Mouse (Mus musculus): ENCODE measurements around the gene Stk16. TPM values are rescaled to one million over a fixed set of nuclear protein-coding genes. Genes with fewer than 3 reads are reported as not detected.

Stk16 gene
- polyA plus RNA-seq, 1 experiment from 2014 or later: 131 TPM

GRCm38 (mm10) chr1:75214886-75215285 lies 4.2 kb downstream of the Stk16 start:
- Histone ChIP-seq H3K4me1 (replicated peaks) (peaks cover 37% of the 10 kb centered on the region), H3K27ac (no peak overlapping the region), H3K4me3 (replicated peaks) (no peak overlapping the region), H3K4me2 (no peak overlapping the region), H3K36me3 (peaks cover 42% of the 10 kb centered on the region), H3K27me3 (peaks cover 43% of the 10 kb centered on the region), H3K9me3 (no peaks in the 10 kb centered on the region), H3K9ac (replicated peaks) (no peak overlapping the region)
- ATAC-seq (ENCODE audit: insufficient number of reproducible peaks, insufficient read depth, low FRiP score, low TSS enrichment, low read depth): no peak
- 79% methylated on average over 5 of the region's 5 CpGs for WGBS

- no peak overlapping the region for H3K9ac ChIP-seq (replicated peaks)
- H3K4me1 ChIP-seq (replicated peaks): peaks cover 34% of the 10 kb centered on the region
- no peaks in the 10 kb centered on the region for H3K9me3 ChIP-seq
- peaks cover 42% of the 10 kb centered on the region for H3K36me3 ChIP-seq
- H3K27me3 ChIP-seq: peaks cover 52% of the 10 kb centered on the region
- no peak for ATAC-seq (ENCODE audit: insufficient number of reproducible peaks, insufficient read depth, low FRiP score, low TSS enrichment, low read depth)
- H3K4me2 ChIP-seq: no peak overlapping the region
- WGBS: 90% methylated on average over 9 of the region's 9 CpGs
- no peak overlapping the region for H3K4me3 ChIP-seq (replicated peaks)
- H3K27ac ChIP-seq: no peak overlapping the region
Measured at GRCm38 (mm10) chr1:75215785-75216184, 5.1 kb downstream of the Stk16 start.

- Histone ChIP-seq H3K27ac (no peak overlapping the region), H3K4me2 (0 out of 2 replicates have a peak overlapping the region, but pooled peaks have one; percentile 96), H3K9ac (replicated peaks) (no peak overlapping the region), H3K4me1 (replicated peaks) (peaks cover 25% of the 10 kb centered on the region), H3K9me3 (no peaks in the 10 kb centered on the region), H3K4me3 (replicated peaks) (no peak overlapping the region), H3K27me3 (peaks cover 64% of the 10 kb centered on the region), H3K36me3 (peaks cover 39% of the 10 kb centered on the region)
- ATAC-seq (ENCODE audit: insufficient number of reproducible peaks, insufficient read depth, low FRiP score, low TSS enrichment, low read depth): no peak
- WGBS: 76% methylated on average over 13 of the region's 13 CpGs
Measured at GRCm38 (mm10) chr1:75216797-75217585, 6.4 kb downstream of the Stk16 start.

- no peak overlapping the region for H3K9ac ChIP-seq (replicated peaks)
- H3K4me1 ChIP-seq (replicated peaks): peaks cover 19% of the 10 kb centered on the region
- peak overlapping the region; percentile 96 for H3K4me2 ChIP-seq
- no peak for ATAC-seq (ENCODE audit: insufficient number of reproducible peaks, insufficient read depth, low FRiP score, low TSS enrichment, low read depth)
- H3K36me3 ChIP-seq: peaks cover 30% of the 10 kb centered on the region
- H3K27me3 ChIP-seq: peaks cover 73% of the 10 kb centered on the region
- 3% methylated on average over 6 of the region's 6 CpGs for WGBS
- no peaks in the 10 kb centered on the region for H3K9me3 ChIP-seq
- no peak overlapping the region for H3K27ac ChIP-seq
- peak overlapping the region; percentile 53 for H3K4me3 ChIP-seq (replicated peaks)
Measured at GRCm38 (mm10) chr1:75217893-75218226, 7.2 kb downstream of the Stk16 start.

GRCm38 (mm10) chr1:75218227-75219001 lies 7.8 kb downstream of the Stk16 start:
- peaks cover 25% of the 10 kb centered on the region for H3K36me3 ChIP-seq
- peaks cover 75% of the 10 kb centered on the region for H3K27me3 ChIP-seq
- no peak overlapping the region for H3K27ac ChIP-seq
- H3K4me3 ChIP-seq (replicated peaks): peak overlapping the region; percentile 53
- peak overlapping the region; percentile 96 for H3K4me2 ChIP-seq
- H3K9me3 ChIP-seq: no peaks in the 10 kb centered on the region
- ATAC-seq (ENCODE audit: insufficient number of reproducible peaks, insufficient read depth, low FRiP score, low TSS enrichment, low read depth): peak; percentile 63; the same call in 1 of the 2 replicates
- 2% methylated on average over 38 of the region's 38 CpGs for WGBS
- H3K4me1 ChIP-seq (replicated peaks): peaks cover 19% of the 10 kb centered on the region
- H3K9ac ChIP-seq (replicated peaks): 0 out of 2 replicates have a peak overlapping the region, but pooled peaks have one; percentile 42

- Histone ChIP-seq H3K4me1 (replicated peaks) (peaks cover 19% of the 10 kb centered on the region), H3K9me3 (no peaks in the 10 kb centered on the region), H3K4me3 (replicated peaks) (peak overlapping the region; percentile 53), H3K4me2 (peak overlapping the region; percentile 96), H3K36me3 (peaks cover 18% of the 10 kb centered on the region), H3K27me3 (peaks cover 75% of the 10 kb centered on the region), H3K27ac (no peak overlapping the region), H3K9ac (replicated peaks) (peak overlapping the region; percentile 42)
- peak; percentile 87 for ATAC-seq (ENCODE audit: insufficient number of reproducible peaks, insufficient read depth, low FRiP score, low TSS enrichment, low read depth)
- under 1% methylated on average over 24 of the region's 24 CpGs for WGBS
Measured at GRCm38 (mm10) chr1:75219078-75219477, 8.4 kb downstream of the Stk16 start.

- Histone ChIP-seq H3K27me3 (peaks cover 75% of the 10 kb centered on the region), H3K36me3 (peaks cover 13% of the 10 kb centered on the region), H3K9me3 (no peaks in the 10 kb centered on the region), H3K9ac (replicated peaks) (peak within 1 kb of the TSS; percentile 42), H3K27ac (no peak within 1 kb of the TSS), H3K4me2 (peak within 1 kb of the TSS; percentile 96), H3K4me1 (replicated peaks) (peaks cover 19% of the 10 kb centered on the region), H3K4me3 (replicated peaks) (peak within 1 kb of the TSS; percentile 53)
- ATAC-seq (ENCODE audit: insufficient number of reproducible peaks, insufficient read depth, low FRiP score, low TSS enrichment, low read depth): 0 out of 2 replicates have a peak, but pooled peaks have one; percentile 26
- WGBS: under 1% methylated on average over 34 of the region's 34 CpGs
Measured at GRCm38 (mm10) chr1:75219531-75219930, 8.9 kb downstream of the Stk16 start, which contains the start of gene Tuba4a. Gene Tuba4a (minus strand): TSS chr1:75219865.

- Histone ChIP-seq H3K4me1 (replicated peaks) (peaks cover 19% of the 10 kb centered on the region), H3K27me3 (peaks cover 68% of the 10 kb centered on the region), H3K4me2 (no peak overlapping the region), H3K9me3 (no peaks in the 10 kb centered on the region), H3K36me3 (no peaks in the 10 kb centered on the region), H3K27ac (no peak overlapping the region), H3K4me3 (replicated peaks) (no peak overlapping the region), H3K9ac (replicated peaks) (no peak overlapping the region)
- 73% methylated on average over 3 of the region's 3 CpGs for WGBS
- no peak for ATAC-seq (ENCODE audit: insufficient number of reproducible peaks, insufficient read depth, low FRiP score, low TSS enrichment, low read depth)
Measured at GRCm38 (mm10) chr1:75221538-75221937, 10.9 kb downstream of the Stk16 start.

- H3K4me2 ChIP-seq: no peak overlapping the region
- WGBS: 80% methylated on average over 6 of the region's 6 CpGs
- H3K27ac ChIP-seq: no peak overlapping the region
- no peaks in the 10 kb centered on the region for H3K9me3 ChIP-seq
- H3K4me1 ChIP-seq (replicated peaks): peaks cover 18% of the 10 kb centered on the region
- H3K9ac ChIP-seq (replicated peaks): no peak overlapping the region
- ATAC-seq (ENCODE audit: insufficient number of reproducible peaks, insufficient read depth, low FRiP score, low TSS enrichment, low read depth): no peak
- no peaks in the 10 kb centered on the region for H3K36me3 ChIP-seq
- no peak overlapping the region for H3K4me3 ChIP-seq (replicated peaks)
- H3K27me3 ChIP-seq: peaks cover 54% of the 10 kb centered on the region
Measured at GRCm38 (mm10) chr1:75222926-75223325, 12.3 kb downstream of the Stk16 start.

GRCm38 (mm10) chr1:75223532-75223931 lies 12.9 kb downstream of the Stk16 start:
- Histone ChIP-seq H3K36me3 (no peaks in the 10 kb centered on the region), H3K27ac (no peak overlapping the region), H3K9me3 (no peaks in the 10 kb centered on the region), H3K4me1 (replicated peaks) (peaks cover 12% of the 10 kb centered on the region), H3K4me3 (replicated peaks) (no peak overlapping the region), H3K9ac (replicated peaks) (no peak overlapping the region), H3K27me3 (peaks cover 48% of the 10 kb centered on the region), H3K4me2 (no peak overlapping the region)
- ATAC-seq (ENCODE audit: insufficient number of reproducible peaks, insufficient read depth, low FRiP score, low TSS enrichment, low read depth): no peak
- 66% methylated on average over 6 of the region's 6 CpGs for WGBS

- no peaks in the 10 kb centered on the region for H3K4me1 ChIP-seq (replicated peaks)
- no peak overlapping the region for H3K4me3 ChIP-seq (replicated peaks)
- 77% methylated on average over 3 of the region's 3 CpGs for WGBS
- no peaks in the 10 kb centered on the region for H3K36me3 ChIP-seq
- no peak for ATAC-seq (ENCODE audit: insufficient number of reproducible peaks, insufficient read depth, low FRiP score, low TSS enrichment, low read depth)
- no peak overlapping the region for H3K9ac ChIP-seq (replicated peaks)
- no peak overlapping the region for H3K4me2 ChIP-seq
- H3K27ac ChIP-seq: no peak overlapping the region
- H3K27me3 ChIP-seq: peaks cover 29% of the 10 kb centered on the region
- no peaks in the 10 kb centered on the region for H3K9me3 ChIP-seq
Measured at GRCm38 (mm10) chr1:75225473-75225872, 14.8 kb downstream of the Stk16 start.
